12 mouse cellular contexts compared by ENCODE assay signal in genomic region chr16:4648416-4649023, GRCm38 (mm10). TPM values are rescaled to one million over a fixed set of nuclear protein-coding genes. Genes with fewer than 3 reads are reported as not detected.
DNase-seq lines count a peak whose midpoint lies in the region; ATAC-seq lines count a peak whose summit lies in the region.
"Had no signal": no experiment of that assay in that cellular context is flagged by ENCODE, and none has a peak within 500 bp of the region (broad histone marks: within the 10 kb centered on the region; RNA-seq: fewer than 3 reads in every experiment).

No protein-coding gene starts in this region.

- peak; percentile 68 to 78 for DNase-seq in cerebellum, postnatal 10 days
- DNase-seq in cerebellum, postnatal 25 days = no peak
- peak; percentile 71 for DNase-seq in kidney, adult 18-20 months
- DNase-seq in kidney, postnatal 14 days = no peak
- DNase-seq in WW6 (ENCODE audit: low read depth, low spot score) = peak; percentile 39
- no peak for DNase-seq in limb, embryonic 11.5 days (ENCODE audit: low spot score)
- no peak for DNase-seq in layer of hippocampus, postnatal 14 days (ENCODE audit: low spot score in 2 of 2)
- no peak for DNase-seq in right cerebral cortex, postnatal 36 days (ENCODE audit: low spot score in 2 of 2)
- DNase-seq: lung, postnatal 4 days had no signal

- H3K36me3 ChIP-seq in limb, embryonic 11.5 days (ENCODE audit: control insufficient read depth, insufficient read depth, low read length) = peaks cover 28% of the 10 kb centered on the region

- H3K9me3 ChIP-seq in limb, embryonic 11.5 days (ENCODE audit: control insufficient read depth, low read length) = no peaks in the 10 kb centered on the region
- H3K9me3 ChIP-seq: intestine, embryonic 15.5 days had no signal

- no peaks in the 10 kb centered on the region for H3K27me3 ChIP-seq in limb, embryonic 11.5 days (ENCODE audit: control insufficient read depth, insufficient read depth, low read length)
- H3K27me3 ChIP-seq: intestine, embryonic 15.5 days had no signal

- H3K4me3 ChIP-seq in limb, embryonic 11.5 days (ENCODE audit: low read depth, low read length) = no peak overlapping the region
- H3K4me3 ChIP-seq: erythroblast, embryonic 14.5 days; intestine, embryonic 15.5 days had no signal

- H3K9ac ChIP-seq in limb, embryonic 11.5 days (ENCODE audit: low read length) = no peak overlapping the region
- H3K9ac ChIP-seq: intestine, embryonic 15.5 days; liver, embryonic 14.5 days had no signal

- H3K4me1 ChIP-seq in limb, embryonic 11.5 days (ENCODE audit: control insufficient read depth, insufficient read depth, low read length) = peaks cover 80% of the 10 kb centered on the region

- no peak overlapping the region for H3K27ac ChIP-seq in limb, embryonic 11.5 days (replicated peaks; ENCODE audit: low read depth, low read length)
- H3K27ac ChIP-seq: intestine, embryonic 15.5 days; liver, embryonic 14.5 days had no signal

- 0 out of 2 replicates have a peak overlapping the region, but pooled peaks have one; percentile 2 for H3K4me2 ChIP-seq in limb, embryonic 11.5 days (ENCODE audit: low read depth, severe bottlenecking)
- H3K4me2 ChIP-seq: intestine, embryonic 15.5 days had no signal

- 91% methylated on average over 28 of the region's 28 CpGs for WGBS in limb, embryonic 11.5 days

- no peak for ATAC-seq in limb, embryonic 11.5 days (ENCODE audit: insufficient number of reproducible peaks, low FRiP score, low TSS enrichment, low read depth)
- ATAC-seq: intestine, embryonic 15.5 days had no signal

RNA-seq across cellular contexts. Expression of gene Dnaja3, which starts 8.7 kb away (rescaled TPM):
- 56.5 and 59.1 TPM in 2 replicates for polyA plus RNA-seq in limb, embryonic 11.5 days (2014; fragmentation: Nextera tagmentation; extraction: Ambion mirVana)
- 10 to 100 TPM; 61.0 to 66.2 TPM for total RNA-seq in layer of hippocampus, postnatal 14 days (2021)

RNA-seq across cellular contexts. Expression of gene Vasn, which starts 8.8 kb away (rescaled TPM):
- 20.2 and 22.3 TPM in 2 replicates for polyA plus RNA-seq in limb, embryonic 11.5 days (2014; fragmentation: Nextera tagmentation; extraction: Ambion mirVana)
- total RNA-seq in layer of hippocampus, postnatal 14 days (2021) = 1 to 10 TPM; 6.4 to 9.0 TPM

RNA-seq across cellular contexts. Expression of gene Pam16, which starts 23.7 kb away (rescaled TPM):
- 107 and 115 TPM in 2 replicates for polyA plus RNA-seq in limb, embryonic 11.5 days (2014; fragmentation: Nextera tagmentation; extraction: Ambion mirVana)
- total RNA-seq in layer of hippocampus, postnatal 14 days (2021) = 10 to 100 TPM; 69.5 to 80.1 TPM

RNA-seq across cellular contexts. Expression of gene Coro7, which starts 31.1 kb away (rescaled TPM):
- 13.1 and 15.7 TPM in 2 replicates for polyA plus RNA-seq in limb, embryonic 11.5 days (2014; fragmentation: Nextera tagmentation; extraction: Ambion mirVana)
- 10 to 100 TPM; 95.7 to 95.9 TPM for total RNA-seq in layer of hippocampus, postnatal 14 days (2021)

RNA-seq across cellular contexts. Expression of gene Glis2, which starts 54.0 kb away (rescaled TPM):
- 26.2 and 27.4 TPM in 2 replicates for polyA plus RNA-seq in limb, embryonic 11.5 days (2014; fragmentation: Nextera tagmentation; extraction: Ambion mirVana)
- total RNA-seq in layer of hippocampus, postnatal 14 days (2021) = 10 to 100 TPM; 19.8 to 30.5 TPM

Comparison
In these comparisons a context has a peak if more than half of its experiments do, and no peak if none do; other contexts are left out.
1. DNase-seq: peak in cerebellum, postnatal 10 days (2 of 2), kidney, adult 18-20 months (single experiment) and WW6 (single experiment); none in cerebellum, postnatal 25 days (0 of 2), kidney, postnatal 14 days (single experiment), limb, embryonic 11.5 days (single experiment), layer of hippocampus, postnatal 14 days (0 of 2) and right cerebral cortex, postnatal 36 days (0 of 2).